Mouse (Mus musculus): ENCODE data around the gene B3galt1. TPM values are rescaled to one million over a fixed set of nuclear protein-coding genes. Genes with fewer than 3 reads are reported as not detected.

B3galt1 gene
- total RNA-seq, 2 experiments from 2014 or later = not detected

DNA sequence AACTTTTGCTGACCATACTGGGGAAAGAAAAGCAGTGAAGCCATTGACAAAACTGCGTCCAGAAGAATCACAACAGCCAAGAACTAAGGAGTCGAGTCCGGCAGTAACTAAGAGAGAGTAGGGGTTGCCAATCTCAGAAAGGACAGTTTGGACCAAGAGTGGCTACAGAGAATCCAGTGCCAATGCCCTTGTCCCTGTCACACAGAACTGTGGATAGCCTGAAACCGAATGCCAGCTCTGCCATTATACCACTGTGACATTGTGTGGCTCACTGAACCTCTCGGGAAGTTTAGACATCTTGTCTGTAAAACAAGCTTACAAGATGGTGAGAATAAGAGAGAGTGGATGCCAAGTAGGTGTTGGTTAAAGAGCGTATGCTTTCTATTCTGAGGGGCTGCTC lies 335.9 kb downstream of the B3galt1 start:
- ATAC-seq (replicated peaks; ENCODE audit: poor library complexity, severe bottlenecking) = no peak

DNA sequence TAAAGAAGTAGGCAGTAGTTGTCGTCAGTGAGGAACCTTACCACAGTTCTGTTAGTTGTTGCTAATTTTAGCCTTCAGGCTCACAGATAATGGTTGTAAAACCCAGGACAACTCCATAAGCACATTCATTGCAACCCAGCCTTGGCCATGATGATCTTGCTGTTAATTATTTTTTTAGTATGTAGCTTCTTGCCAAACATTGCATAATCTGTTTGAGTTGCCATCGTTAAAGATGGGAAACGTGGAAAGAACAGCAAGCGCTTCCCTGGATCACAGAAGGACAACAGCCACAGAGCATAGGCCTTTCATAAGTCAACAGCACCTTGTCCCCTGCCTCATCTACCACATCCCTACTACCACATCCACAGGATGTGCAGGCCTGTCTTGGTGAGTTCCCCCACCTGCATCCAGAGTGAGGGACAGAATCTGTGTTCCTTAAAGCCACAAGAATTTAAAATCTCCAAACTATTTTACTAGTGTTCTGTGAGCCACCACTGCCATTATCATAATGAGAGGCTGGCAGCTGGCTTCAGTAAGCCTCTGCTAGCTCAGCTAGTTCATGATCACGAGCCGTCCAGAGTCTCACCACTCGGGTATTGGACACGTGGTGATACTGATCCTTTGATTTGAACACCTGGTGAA lies 337.1 kb downstream of the B3galt1 start:
- no peak for ATAC-seq (replicated peaks; ENCODE audit: poor library complexity, severe bottlenecking)

DNA sequence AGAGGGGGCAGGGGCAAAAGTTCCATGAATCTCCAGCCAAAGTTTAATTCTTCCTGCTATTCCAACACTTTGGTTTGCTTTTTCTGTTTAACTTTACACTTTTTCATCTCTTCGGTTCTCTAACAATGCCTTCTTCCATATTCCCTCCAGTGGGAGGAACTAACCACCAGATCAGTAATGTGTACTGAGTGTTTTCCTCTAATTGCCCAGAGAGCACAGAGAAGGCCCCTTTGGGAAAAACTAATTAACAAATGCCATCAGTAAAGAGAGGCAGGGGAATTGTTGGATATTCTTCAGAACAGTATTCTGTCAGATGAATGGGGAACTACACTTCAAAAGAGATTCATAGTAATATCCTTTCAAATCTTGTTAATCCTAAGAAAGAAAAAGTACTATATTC lies 338.1 kb downstream of the B3galt1 start:
- ATAC-seq (replicated peaks; ENCODE audit: poor library complexity, severe bottlenecking) = no peak

DNA sequence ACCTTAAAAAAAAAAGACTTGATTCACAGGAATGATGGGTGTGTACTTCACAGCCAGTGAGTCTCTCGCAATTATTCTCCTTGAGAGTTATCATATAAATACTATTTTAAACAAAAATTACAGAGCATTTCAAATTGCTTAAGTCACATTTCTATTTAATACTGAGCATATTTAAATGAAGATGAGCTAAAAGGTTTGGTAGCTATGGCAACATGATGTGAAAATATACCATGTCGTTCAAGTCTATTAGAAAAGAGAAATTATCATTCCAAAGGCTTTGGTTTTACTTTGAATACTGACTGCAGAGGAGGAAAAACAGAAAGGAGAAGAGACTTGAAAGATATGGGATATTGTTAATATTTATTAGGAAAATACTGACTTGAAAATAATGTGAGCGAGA lies 366.3 kb downstream of the B3galt1 start:
- no peak for ATAC-seq (replicated peaks; ENCODE audit: poor library complexity, severe bottlenecking)

DNA sequence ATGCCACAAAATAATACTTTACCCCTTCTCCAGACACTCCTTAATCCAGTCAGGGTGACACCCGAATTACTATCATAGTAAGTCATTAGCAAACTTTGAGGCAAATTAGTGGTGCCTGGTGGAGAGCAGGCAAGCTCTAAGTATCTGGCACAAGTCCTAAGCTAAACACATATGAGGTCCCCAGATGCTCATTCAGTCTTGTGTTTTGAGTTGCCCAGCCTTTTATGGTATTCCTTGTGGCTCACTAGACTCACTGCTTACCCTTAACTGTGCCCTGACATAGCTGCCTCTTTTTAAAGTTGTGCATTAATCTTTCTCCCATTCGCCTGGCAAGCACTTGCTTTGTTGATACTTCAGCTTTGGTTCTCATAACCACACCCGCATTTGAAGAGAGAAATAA lies 382.7 kb downstream of the B3galt1 start:
- ATAC-seq (replicated peaks; ENCODE audit: poor library complexity, severe bottlenecking) = no peak

DNA sequence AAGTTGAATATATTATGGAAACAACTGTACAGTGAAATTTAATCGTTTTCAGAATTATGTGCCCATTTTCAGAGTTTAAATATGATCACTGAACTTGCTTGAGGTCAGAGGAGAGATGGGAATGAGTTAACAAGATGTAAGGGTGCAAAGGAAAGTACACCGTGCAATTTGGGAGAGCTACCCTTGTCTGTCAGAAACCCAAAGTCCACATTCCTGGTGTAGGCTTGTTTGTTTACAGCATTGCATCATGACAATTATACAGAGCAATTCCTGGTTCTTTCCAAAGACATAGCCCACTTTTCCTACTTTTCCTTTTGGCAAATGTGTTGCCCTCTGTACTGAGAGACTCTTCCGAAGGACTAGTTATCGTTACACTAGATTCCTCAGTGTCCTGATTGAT lies 390.5 kb downstream of the B3galt1 start:
- ATAC-seq (replicated peaks; ENCODE audit: poor library complexity, severe bottlenecking) = no peak

DNA sequence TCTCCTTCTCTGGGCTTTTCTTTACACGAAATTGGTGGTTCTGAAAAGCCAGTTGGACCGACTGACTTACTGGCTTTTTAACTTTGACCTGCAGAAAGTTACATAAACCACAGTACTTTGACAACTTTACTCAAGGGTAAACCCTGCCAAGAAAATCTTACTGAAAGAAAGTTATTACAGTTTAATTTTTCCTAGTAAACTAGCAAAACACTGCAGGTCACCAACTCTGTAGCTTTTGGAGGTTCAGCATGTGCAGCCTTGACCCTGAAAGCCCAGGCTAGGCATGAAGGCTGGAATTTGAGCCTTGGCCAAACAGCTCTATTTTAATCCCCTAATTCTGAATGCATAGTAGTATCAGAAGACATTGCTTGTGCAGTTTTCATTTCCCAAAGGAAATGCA lies 391.9 kb downstream of the B3galt1 start:
- ATAC-seq (replicated peaks; ENCODE audit: poor library complexity, severe bottlenecking) = no peak

DNA sequence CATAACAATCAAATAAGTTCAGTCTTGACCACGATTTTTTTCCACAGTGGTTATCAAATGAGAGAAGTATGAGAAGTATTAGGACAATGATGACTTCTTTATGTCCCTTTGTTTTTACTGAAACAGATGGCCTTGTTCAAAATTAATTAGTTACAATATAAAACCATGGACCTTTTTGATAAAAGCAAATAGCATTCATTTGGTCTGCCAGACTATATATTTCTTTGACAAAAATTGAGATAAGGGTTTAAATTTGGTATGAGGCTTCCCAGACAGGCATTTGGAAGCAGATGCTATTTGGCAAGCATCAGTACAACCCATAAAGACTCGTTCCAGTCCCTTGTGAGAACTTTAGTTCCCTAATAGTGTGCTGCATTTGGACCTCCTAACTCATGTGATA lies 395.0 kb downstream of the B3galt1 start:
- no peak for ATAC-seq (replicated peaks; ENCODE audit: poor library complexity, severe bottlenecking)

DNA sequence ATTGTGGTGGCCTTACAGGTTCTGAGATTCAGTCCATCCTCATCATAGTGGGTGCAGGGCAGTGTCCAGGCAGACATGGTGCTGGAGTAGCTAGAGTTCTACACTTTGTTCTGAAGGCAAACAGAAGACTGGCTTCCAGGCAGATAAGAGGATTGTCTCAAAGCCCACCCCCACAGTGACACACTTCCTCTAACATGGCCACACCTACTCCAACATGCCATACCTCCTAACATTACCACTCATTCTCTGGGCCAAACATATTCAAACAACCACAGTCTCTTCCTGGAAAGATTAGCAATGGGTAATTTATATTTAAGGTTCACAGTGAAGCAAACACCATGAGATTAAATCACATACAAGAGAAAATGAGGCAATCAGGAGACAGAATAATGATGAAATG lies 403.1 kb downstream of the B3galt1 start:
- no peak for ATAC-seq (replicated peaks; ENCODE audit: poor library complexity, severe bottlenecking)

DNA sequence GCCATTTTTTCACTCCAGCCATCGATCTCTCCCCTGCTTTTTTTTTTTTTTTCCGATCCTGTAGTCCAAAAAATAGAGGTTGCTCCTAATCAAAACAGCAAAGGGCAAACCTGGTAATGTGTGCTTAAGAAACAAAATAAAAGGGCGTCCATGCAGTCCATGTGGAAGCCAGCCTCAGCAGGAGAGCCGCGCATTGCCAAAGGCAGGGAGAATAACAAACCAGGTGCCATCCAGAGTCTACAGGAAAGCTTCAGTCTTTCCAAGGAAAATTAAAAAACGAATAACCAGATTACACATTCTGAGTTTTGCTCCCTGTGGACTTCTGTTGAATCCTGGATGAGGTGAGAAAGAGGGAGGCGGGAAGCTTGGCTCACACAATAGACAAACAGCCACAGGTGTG lies 405.4 kb downstream of the B3galt1 start:
- ATAC-seq (replicated peaks; ENCODE audit: poor library complexity, severe bottlenecking) = no peak

DNA sequence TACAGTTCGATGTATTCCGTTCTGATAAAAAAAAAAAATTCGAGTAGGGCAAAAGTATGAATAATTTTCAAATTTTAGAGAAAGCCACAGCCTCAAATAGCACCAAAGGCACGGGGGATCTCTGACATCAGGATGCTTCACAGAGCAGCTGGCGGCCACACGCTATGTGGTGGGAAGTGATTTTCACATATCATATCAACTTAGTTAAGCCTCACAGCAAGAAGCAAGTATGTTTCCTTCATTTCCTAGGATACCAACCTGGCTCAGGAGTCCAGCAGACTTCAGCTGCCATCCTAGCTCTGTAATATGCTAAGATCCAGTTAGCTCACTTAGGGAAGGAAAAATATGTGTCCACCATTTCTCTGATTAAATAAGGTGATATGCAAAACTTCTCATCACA lies 405.9 kb downstream of the B3galt1 start:
- no peak for ATAC-seq (replicated peaks; ENCODE audit: poor library complexity, severe bottlenecking)

DNA sequence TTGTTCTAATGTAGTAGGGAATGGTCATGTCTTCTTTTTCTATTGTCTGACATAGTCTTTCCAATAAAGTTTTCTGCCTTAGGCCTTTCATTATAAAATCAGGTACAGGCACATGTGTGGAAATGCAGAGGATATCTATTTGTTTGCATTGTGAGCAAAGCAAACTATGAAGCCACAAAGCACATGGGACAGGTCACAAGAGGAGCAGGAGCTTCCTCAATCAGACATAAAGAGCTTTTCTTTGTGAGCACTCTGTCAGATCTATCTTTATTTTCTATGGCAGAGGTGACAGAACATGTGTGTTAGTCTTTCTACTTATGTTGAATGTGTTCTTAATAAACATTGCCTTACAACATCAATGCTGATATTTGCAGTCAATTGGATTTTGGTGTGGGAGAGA lies 410.1 kb downstream of the B3galt1 start:
- no peak for ATAC-seq (replicated peaks; ENCODE audit: poor library complexity, severe bottlenecking)

DNA sequence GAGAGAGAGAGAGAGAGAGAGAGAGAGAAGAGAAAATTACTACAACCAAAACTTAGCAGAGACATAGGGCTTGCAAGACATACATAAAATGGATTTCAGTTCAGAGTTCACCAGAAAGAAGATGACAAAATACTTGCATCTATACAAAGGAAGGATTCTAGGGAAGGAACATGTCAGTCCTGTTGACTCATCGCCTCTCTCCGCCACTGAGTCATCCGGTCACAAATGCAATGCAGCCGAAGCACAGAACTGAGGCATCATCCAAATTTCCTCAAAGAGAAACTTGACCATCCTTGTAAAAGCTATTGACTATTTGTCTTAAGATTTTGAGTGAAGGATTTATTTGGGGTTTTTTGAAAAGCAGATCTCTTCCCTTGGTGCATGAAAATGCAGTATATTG lies 410.8 kb downstream of the B3galt1 start:
- no peak for ATAC-seq (replicated peaks; ENCODE audit: poor library complexity, severe bottlenecking)

DNA sequence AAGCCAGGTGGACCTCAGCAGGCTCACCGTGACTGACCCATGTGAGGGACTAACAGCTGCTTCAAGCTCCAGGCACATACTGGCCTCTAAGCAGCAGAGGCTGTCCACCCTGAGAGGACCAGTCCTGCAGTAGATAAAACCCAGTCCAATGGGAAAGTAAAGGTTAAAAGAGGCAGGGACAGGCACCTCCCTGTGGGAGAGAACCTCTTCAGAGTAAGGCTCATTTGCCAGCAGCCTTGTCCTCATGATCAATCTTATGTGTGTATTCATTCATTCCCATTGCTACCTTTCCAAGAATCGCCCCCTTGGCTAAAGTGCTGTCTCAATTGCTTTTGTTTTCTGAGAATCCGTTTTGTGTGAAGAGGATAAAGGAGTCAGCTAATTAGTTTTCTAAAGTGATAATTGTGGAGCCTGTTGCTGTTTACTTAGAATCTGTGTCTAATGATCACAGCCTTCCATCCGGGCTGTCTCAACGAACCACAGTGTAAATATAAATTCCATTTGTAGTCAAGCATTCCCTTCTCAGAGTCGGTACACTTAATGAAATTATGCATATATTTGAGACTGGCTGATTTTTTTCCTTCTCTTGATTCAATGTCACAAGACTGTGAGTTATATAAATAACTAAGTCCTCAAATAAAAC lies 412.1 kb downstream of the B3galt1 start:
- no peak for ATAC-seq (replicated peaks; ENCODE audit: poor library complexity, severe bottlenecking)

DNA sequence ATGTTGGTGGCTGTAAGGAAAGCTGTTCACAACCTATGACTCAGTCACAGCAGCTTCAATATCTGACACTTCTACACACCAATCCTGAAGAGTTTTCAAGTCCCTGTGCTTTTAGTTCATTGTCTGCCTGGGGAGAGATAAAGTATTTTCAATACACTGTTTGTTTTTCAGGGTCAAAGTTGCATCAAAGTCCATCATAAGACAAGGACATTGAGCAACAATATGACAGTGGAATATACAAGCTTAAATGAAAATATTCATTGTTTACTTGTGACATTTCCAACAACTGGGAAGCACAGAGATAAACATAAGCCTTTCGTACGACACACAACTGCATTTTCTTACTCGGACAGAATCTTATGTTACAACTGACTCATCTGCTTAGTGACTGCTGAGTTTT lies 417.9 kb downstream of the B3galt1 start:
- no peak for ATAC-seq (replicated peaks; ENCODE audit: poor library complexity, severe bottlenecking)

DNA sequence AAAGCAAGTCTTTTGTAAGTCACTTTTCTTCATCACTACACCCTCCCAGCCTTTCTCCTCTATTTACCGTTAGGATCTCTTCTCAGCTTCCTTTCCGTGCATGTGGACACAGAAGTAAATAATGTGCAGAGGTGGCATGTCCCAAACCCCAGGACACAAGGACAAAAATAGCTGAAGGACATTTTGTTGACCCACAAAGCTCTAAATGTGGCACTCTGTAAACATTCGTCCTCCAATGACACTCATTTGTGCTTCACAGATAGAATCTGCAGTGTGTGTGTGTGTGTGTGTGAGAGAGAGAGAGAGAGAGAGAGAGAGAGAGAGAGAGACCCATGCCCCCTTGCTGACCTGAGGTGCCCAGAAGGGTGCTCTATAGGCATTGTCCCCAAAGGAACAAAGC lies 419.5 kb downstream of the B3galt1 start:
- no peak for ATAC-seq (replicated peaks; ENCODE audit: poor library complexity, severe bottlenecking)

DNA sequence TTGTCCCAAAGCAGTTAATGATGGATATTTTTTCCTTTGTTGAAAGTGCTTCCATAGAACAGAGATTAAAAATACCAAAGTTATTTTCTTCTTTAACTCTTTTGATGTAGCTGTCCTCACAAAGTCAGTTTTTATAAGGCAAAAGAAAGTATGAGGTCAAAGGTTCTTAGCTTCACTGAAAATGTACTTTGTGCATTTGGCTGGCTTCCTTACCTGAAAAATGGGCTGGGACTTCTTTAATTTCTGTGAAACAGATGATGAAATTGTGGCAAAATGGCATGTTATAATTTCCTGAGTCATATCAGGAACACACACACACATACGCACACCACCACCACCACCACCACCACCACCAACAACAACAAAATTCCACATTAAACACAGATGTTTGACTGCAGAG lies 427.8 kb downstream of the B3galt1 start:
- ATAC-seq (replicated peaks; ENCODE audit: poor library complexity, severe bottlenecking) = no peak

DNA sequence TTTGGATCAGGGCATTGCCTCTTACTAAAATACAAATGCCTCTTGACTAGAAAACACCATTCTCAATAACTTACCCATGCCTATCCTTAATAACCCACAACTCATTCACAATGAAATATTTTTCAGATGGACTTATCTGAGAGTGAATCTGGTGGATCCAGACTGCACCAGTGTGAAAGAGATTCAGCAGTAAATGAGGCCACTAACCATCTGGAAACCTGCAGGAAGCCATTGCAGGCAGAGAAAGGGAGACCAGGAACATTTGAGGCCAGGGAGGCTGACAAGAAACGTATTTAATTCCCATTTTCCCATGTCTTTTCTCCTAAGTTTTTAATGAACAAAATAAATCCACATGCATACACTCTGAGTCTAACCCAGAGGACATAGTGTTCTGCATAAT lies 437.4 kb downstream of the B3galt1 start:
- no peak for ATAC-seq (replicated peaks; ENCODE audit: poor library complexity, severe bottlenecking)

DNA sequence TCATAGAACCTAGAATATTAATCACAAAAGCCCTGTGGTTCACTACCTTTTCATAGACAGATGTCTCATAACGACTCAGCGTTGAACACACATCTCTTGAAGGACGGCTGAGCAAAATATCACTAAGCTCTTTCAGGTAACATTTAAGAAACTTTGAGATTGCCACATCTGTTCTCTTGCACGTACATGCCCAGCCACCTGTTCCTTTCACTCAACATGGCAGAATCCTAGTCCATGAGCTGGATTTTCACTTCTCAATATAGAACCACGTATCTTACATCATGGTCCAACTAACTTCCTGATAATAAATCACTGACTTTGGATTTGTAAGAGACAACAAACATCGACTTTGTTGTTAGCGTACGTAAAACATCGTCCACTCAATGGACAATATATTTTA lies 439.5 kb downstream of the B3galt1 start:
- no peak for ATAC-seq (replicated peaks; ENCODE audit: poor library complexity, severe bottlenecking)

DNA sequence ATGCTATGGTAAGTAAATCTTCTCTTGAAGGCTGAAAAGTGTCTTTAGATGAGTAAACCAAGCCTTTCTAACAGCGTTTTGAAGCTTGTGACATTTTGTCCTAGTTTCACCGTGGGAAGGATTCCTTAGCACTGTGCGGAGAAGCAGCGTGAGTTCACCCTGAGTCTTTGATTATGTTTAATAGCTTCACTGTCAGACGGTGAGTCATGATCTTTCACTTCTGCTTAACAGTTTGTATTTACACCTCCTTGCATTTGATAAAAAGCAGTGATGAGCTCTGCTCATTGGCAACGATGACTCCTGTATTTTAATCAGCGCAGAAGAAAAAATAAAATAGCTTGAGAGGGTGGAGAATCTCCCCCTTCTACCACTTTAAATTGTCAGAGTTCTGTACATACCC lies 440.0 kb downstream of the B3galt1 start:
- no peak for ATAC-seq (replicated peaks; ENCODE audit: poor library complexity, severe bottlenecking)

DNA sequence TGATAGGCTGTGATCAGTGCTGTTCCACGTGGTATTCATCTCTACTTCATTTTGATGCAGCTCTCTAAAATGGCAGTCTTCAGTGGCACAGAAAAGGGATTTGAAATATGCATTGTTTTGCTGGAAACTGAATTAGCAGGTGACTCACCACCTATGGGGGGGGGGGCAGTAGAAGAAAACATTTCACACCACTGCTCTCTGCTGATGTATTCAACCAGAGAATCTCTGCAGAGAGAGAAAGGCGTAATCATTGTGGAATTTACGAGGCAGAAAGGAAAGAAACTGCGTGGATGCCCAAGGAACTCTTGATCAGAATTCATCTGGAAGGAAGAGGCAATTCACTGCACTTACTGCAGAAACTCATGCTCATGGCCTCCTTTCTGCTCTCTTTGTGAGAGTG lies 445.7 kb downstream of the B3galt1 start:
- ATAC-seq (replicated peaks; ENCODE audit: poor library complexity, severe bottlenecking) = no peak

DNA sequence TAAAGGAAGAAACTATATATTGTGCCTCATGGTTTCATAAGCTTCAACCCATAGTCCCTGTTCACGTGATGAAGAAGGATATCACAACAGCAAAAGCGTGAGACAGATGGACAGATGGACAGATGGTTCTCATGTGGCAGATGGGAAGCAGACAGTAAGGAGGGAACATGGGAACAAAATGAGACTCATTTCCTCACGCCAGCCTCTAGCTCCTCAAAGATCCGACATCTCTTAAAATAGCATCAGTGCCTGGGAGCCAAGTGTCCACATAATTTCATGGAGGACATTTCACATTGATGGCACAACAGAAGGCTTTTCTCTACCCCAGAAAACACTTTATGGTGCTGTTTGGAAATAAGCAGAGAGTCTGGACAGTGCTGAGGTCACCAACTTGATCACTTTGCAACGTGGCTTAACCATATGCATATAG lies 454.6 kb downstream of the B3galt1 start:
- ATAC-seq (replicated peaks; ENCODE audit: poor library complexity, severe bottlenecking) = no peak
